Mouse (Mus musculus) gastrocnemius, postnatal 25 days (tissue): ENCODE measurements around the gene Vmn1r13. TPM values are rescaled to one million over a fixed set of nuclear protein-coding genes. Genes with fewer than 3 reads are reported as not detected.
"Not testable (repeated sequence)": the region's sequence is repeated elsewhere in the genome, so short reads cannot be mapped to it uniquely, and the experiment has no call there.

Experiments used
- DNase-seq: peaks from one replicate; pipeline ENCODE4 v3.0.0; 2022
- long read RNA-seq, 2 experiments: library from polyadenylated mRNA; stranded (forward); transcript quantifications; one replicate each; pipeline ENCODE4 v2.0.0; 2021
- total RNA-seq, 2 experiments: library from RNA; stranded (reverse); gene quantifications; 1 replicate in 1 of 2; 2 replicates in 1 of 2; pipeline ENCODE4 v1.2.3; 2021

Gene Vmn1r13
- total RNA-seq, result not detected
- long read RNA-seq, experiment 1, result 0 reads
- long read RNA-seq, experiment 2, result 0 reads

DNA sequence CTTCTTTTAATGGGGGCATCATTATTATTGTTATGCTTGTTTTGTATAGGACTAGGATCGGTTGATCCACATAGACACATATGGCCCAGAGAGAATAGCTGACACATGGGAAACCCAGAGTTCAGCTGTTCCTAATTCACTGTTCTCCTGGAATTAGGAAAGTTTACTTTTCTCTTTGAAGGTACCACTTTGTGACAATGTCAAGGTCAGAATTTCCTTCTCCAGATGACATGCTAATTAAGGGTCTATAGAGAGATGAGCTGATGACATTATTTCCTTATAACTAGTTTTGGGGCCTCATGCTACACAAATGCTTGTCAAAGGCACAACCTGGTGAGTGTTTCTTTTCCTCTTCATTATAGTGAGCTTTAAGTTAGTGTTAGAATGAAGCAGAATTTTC is at the start of gene Vmn1r13:
Gene Vmn1r13, plus strand, starts transcription at position 301 of the 400 bp plus-strand sequence.
- DNase-seq, result not testable (repeated sequence)

DNA sequence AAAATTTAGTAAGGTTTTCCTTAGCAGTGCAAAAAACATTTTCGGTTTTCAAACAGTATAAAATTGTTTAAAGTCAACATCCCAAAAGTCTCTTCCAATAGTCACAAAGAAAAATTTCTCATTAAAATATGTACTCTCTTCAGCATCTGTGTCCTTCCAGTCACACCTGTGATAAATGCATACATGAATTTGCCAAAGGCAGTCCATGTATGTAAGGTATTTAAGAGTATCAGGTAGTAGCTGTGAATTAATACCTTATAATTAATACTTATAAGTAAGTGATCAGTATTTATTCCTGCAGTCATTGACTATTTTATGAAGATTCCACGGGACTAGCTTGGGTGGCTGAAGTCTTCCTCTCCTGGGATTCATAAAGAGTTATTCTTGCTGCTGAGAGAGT is 46.5 kb upstream of the Vmn1r13 start, which contains the start of gene Vmn1r12:
Gene Vmn1r12, plus strand, starts transcription at position 301 of the 400 bp plus-strand sequence.
- no peak for DNase-seq

DNA sequence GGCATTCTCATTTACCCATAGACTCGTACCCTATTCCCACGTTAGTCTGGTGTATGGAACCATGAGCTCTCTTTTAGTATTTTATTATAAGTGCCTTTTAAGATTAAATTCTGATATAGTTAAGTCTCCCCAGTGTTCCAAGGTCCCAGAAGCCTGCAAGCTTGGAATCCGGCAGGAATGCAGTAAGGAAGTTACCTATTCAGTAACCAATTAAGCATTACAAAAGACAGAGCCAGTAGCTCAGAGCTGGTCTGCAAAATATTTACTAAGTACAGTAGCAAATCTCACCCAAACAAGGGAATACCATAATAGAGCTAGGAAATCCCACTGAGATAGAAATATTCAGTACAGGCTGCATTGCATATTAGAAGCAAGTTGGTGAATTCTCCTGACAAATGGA is 13.1 kb upstream of the Vmn1r13 start:
- not testable (repeated sequence) for DNase-seq

DNA sequence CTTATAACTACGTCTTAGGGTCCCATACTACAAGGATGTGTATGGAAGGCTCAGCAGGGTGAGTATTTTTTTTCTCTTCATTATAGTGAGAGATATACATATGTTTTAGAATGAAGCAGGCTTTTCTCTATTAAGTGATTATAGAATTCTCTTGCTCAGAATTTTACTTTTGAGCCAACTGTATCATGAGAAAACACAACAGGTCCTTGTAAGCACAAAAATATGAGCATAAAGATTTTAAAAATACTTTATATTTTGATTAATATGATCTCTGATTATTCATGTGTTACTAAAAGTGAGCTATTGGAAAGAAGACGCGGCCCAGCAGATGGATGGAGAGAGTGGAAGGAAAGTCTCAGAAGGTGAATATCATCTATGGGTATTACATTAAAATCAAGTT is 28.3 kb downstream of the Vmn1r13 start, which contains the start of gene Vmn1r14:
Gene Vmn1r14, plus strand, starts transcription at position 301 of the 400 bp plus-strand sequence.
- DNase-seq, result no peak

DNA sequence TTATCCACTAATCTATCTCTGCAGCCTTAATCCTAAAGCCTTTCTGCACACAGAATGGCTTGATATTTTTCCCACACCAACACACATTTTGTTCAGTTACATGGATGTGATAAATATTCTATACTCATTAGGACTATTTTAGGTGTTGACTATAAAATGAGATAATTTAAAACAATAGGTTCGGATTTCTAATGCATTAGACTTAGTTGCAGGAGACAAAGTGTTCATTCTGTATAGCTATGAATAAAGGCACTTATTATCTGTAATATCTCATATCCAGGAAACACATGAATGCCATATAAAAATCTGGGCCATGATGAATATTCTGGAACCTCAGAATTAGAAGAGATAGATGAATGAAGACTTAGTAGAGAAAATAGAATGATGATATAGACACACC is 54.6 kb downstream of the Vmn1r13 start, which contains the start of gene Vmn1r15:
Gene Vmn1r15, plus strand, starts transcription at position 301 of the 400 bp plus-strand sequence.
- DNase-seq, result no peak

DNA sequence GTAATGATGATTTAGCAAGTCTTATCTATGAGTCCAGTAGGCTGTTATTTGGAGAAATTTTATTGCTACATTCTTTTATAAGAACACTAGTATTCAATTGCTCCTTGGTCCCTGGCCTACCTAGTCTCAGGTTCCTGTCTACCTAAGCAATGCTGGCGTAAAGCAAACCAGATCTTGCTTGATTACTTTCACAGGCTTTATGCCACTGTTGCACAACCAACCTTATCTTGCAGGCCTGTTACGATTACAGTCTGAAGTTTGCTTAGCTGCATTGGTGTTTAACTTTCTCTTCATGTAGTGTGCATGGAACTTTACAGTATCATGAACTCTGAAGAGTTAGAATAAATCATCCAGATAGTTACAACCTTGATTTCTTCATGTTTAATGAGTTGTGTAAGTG is 57.9 kb downstream of the Vmn1r13 start:
- DNase-seq, result no peak

Other genes with a start within 250 kb of the Vmn1r13 start
- gene Vmn1r5, start 233.0 kb upstream of the Vmn1r13 start, total RNA-seq, result not detected
- not detected for gene Vmn1r6, start 206.0 kb upstream of the Vmn1r13 start, total RNA-seq
- not detected for gene Vmn1r7, start 178.0 kb upstream of the Vmn1r13 start, total RNA-seq
- gene Vmn1r8, start 171.0 kb upstream of the Vmn1r13 start, total RNA-seq, result not detected
- gene Vmn1r9, start 136.5 kb upstream of the Vmn1r13 start, total RNA-seq, result not detected
- not detected for gene Vmn1r10, start 93.8 kb upstream of the Vmn1r13 start, total RNA-seq
- gene Vmn1r11, start 69.8 kb upstream of the Vmn1r13 start, total RNA-seq, result not detected
- gene Vmn1r12, start 46.4 kb upstream of the Vmn1r13 start, total RNA-seq, result not detected
- gene Vmn1r14, start 28.4 kb downstream of the Vmn1r13 start, total RNA-seq, result not detected
- not detected for gene Vmn1r15, start 54.7 kb downstream of the Vmn1r13 start, total RNA-seq
- not detected for gene Vmn1r16, start 126.2 kb downstream of the Vmn1r13 start, total RNA-seq
- gene Vmn1r17, start 160.4 kb downstream of the Vmn1r13 start, total RNA-seq, result not detected
- gene Vmn1r18, start 192.5 kb downstream of the Vmn1r13 start, total RNA-seq, result not detected
- gene Vmn1r19, start 200.5 kb downstream of the Vmn1r13 start, total RNA-seq, result not detected
- not detected for gene Vmn1r20, start 225.6 kb downstream of the Vmn1r13 start, total RNA-seq